Mouse (Mus musculus) kidney, embryonic 14.5 days (tissue): Measurements from ENCODE around the gene Tnfsf12. TPM values are rescaled to one million over a fixed set of nuclear protein-coding genes. Genes with fewer than 3 reads are reported as not detected.

Experiments
- ATAC-seq: fragments of 200-750 bp; cut with Nextera tagmentation; 2 replicates; pipeline ENCODE4 v1.8.0; 2017; ENCODE audit warnings: moderate number of reproducible peaks, mild to moderate bottlenecking, moderate TSS enrichment, moderate library complexity; ENCODE audit not compliant: low FRiP score, low TSS enrichment
- H3K27ac ChIP-seq: fragments of 300-500 bp; sonication (generic); 2 replicates; pipeline ENCODE4 v1.5.1; 2014; ENCODE audit warnings: low read depth, mild to moderate bottlenecking, low read length, moderate library complexity, mixed read lengths
- H3K27me3 ChIP-seq: fragments of 300-500 bp; sonication (generic); 2 replicates; pipeline ENCODE4 v1.6.1; 2014; ENCODE audit warnings: mild to moderate bottlenecking, low read length; ENCODE audit not compliant: control insufficient read depth, insufficient read depth
- H3K36me3 ChIP-seq: fragments of 300-500 bp; sonication (generic); 2 replicates; pipeline ENCODE4 v1.6.1; 2014; ENCODE audit warnings: low read length, mixed read lengths; ENCODE audit not compliant: control insufficient read depth, insufficient read depth
- H3K4me1 ChIP-seq: fragments of 300-500 bp; sonication (generic); 2 replicates; pipeline ENCODE4 v1.6.1; 2014; ENCODE audit warnings: low read length, mixed read lengths; ENCODE audit not compliant: control insufficient read depth, insufficient read depth
- H3K4me2 ChIP-seq: fragments of 300-500 bp; sonication (generic); replicated peaks from 2 replicates; pipeline ENCODE4 v1.6.1; 2014; ENCODE audit warnings: low read depth, mild to moderate bottlenecking, low read length
- H3K4me3 ChIP-seq: fragments of 300-500 bp; sonication (generic); 2 replicates; pipeline ENCODE4 v1.5.1; 2014; ENCODE audit warnings: mild to moderate bottlenecking, low read length
- H3K9ac ChIP-seq: fragments of 300-500 bp; sonication (generic); 2 replicates; pipeline ENCODE4 v1.6.1; 2014; ENCODE audit warnings: low read depth, mild to moderate bottlenecking, low read length, moderate library complexity
- H3K9me3 ChIP-seq: fragments of 300-500 bp; sonication (generic); 2 replicates; pipeline ENCODE4 v1.6.1; 2016; ENCODE audit warnings: low read length; ENCODE audit not compliant: control insufficient read depth
- WGBS: fragments of 180-500 bp; shearing (Covaris S2); extraction: QIAGEN DNeasy Blood & Tissue Kit; methylation state at CpG from one replicate; pipeline ENCODE4 v1.1.7; 2014; 5-methylcytosine and 5-hydroxymethylcytosine counted together
- microRNA counts: library from miRNA; unstranded; fragments of <30 nt; microRNA quantifications from one replicate; lab custom pipeline; 2017
- microRNA-seq: library from miRNA; unstranded; fragments of <30 nt; microRNA quantifications from one replicate; pipeline ENCODE4, GENCODE M21; 2016
- polyA plus RNA-seq: library from polyadenylated mRNA; unstranded; fragments of >200 nt; fragmentation: Nextera tagmentation; extraction: Ambion mirVana; gene quantifications from 2 replicates; pipeline ENCODE4 v1.2.1, GENCODE M21; 2014

Tnfsf12 gene
- polyA plus RNA-seq, 1 experiment from 2014 or later, result 8.6 TPM

GRCm38 (mm10) chr11:69655264-69656064 lies 40.2 kb downstream of the Tnfsf12 start, which contains the start of gene Sox15:
Gene Sox15, plus strand, starts transcription at chr11:69655314.
- 15% methylated on average over 34 of the region's 34 CpGs for WGBS
- no peak within 1 kb of the TSS for H3K4me2 ChIP-seq
- H3K9ac ChIP-seq, result no peak within 1 kb of the TSS
- ATAC-seq, result peak; percentile 85
- H3K36me3 ChIP-seq, result peaks cover 69% of the 10 kb centered on the region
- H3K9me3 ChIP-seq, result no peaks in the 10 kb centered on the region
- H3K27me3 ChIP-seq, result no peaks in the 10 kb centered on the region
- peaks cover 5% of the 10 kb centered on the region; the same call in 1 of the 2 replicates for H3K4me1 ChIP-seq
- H3K4me3 ChIP-seq, result no peak within 1 kb of the TSS
- H3K27ac ChIP-seq, result peak within 1 kb of the TSS; percentile 6; the same call in 1 of the 2 replicates

DNA sequence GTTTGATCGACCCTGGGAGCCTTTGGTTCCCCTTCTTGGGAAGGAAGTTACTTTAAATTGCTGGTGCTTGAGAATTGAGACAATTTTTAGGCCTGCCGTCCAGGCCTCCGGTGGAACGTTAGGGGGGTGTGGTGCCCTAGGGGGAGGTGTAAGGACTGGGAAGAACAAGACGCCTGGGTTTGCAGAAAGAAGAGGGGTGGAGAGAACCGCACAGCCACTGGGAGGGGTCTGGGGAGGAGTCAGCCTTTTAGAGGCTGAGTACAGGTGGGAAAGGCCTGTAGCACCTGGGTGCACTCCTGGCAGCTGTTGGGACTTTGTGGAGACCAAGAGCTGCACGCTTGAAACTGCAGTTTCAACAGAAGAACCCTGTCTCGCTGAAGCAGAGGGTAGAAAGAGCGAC lies 40.9 kb downstream of the Tnfsf12 start:
- H3K4me3 ChIP-seq, result no peak overlapping the region
- H3K27me3 ChIP-seq, result no peaks in the 10 kb centered on the region
- no peak overlapping the region for H3K9ac ChIP-seq
- peaks cover 5% of the 10 kb centered on the region; the same call in 1 of the 2 replicates for H3K4me1 ChIP-seq
- ATAC-seq, result no peak
- peak overlapping the region; percentile 6; the same call in 1 of the 2 replicates for H3K27ac ChIP-seq
- 35% methylated on average over 9 of the region's 9 CpGs for WGBS
- H3K4me2 ChIP-seq, result no peak overlapping the region
- H3K36me3 ChIP-seq, result peaks cover 76% of the 10 kb centered on the region
- no peaks in the 10 kb centered on the region for H3K9me3 ChIP-seq

GRCm38 (mm10) chr11:69653399-69653798 lies 42.2 kb downstream of the Tnfsf12 start:
- Histone ChIP-seq H3K4me3 (no peak overlapping the region), H3K4me2 (no peak overlapping the region), H3K4me1 (peaks cover 5% of the 10 kb centered on the region; the same call in 1 of the 2 replicates), H3K27ac (peak overlapping the region; percentile 51), H3K9me3 (no peaks in the 10 kb centered on the region), H3K27me3 (no peaks in the 10 kb centered on the region), H3K36me3 (peaks cover 80% of the 10 kb centered on the region), H3K9ac (no peak overlapping the region)
- 71% methylated on average over 5 of the region's 5 CpGs for WGBS
- ATAC-seq, result no peak

GRCm38 (mm10) chr11:69645860-69646259 lies 49.8 kb downstream of the Tnfsf12 start:
- Histone ChIP-seq H3K4me1 (no peaks in the 10 kb centered on the region), H3K27me3 (no peaks in the 10 kb centered on the region), H3K27ac (no peak overlapping the region), H3K4me2 (no peak overlapping the region), H3K9me3 (no peaks in the 10 kb centered on the region), H3K4me3 (no peak overlapping the region), H3K9ac (no peak overlapping the region), H3K36me3 (peaks cover 90% of the 10 kb centered on the region)
- no peak for ATAC-seq
- WGBS, result 92% methylated on average over 5 of the region's 5 CpGs

MicroRNAs within 50 kb of the gene (microRNA counts, 519-probe panel; counts per million panel counts)
- microRNA mmu-miR-1934 (lab: Ali Mortazavi, UCI), result not detected

Small RNAs within 50 kb of the gene (microRNA-seq; reads per million reads assigned to microRNA genes)
- 5.5 reads per million, percentile 20 among the genes with 10 or more reads in this experiment for gene Mir1934

Other genes with a start within 250 kb of the Tnfsf12 start
- gene Dnah2, start 146.7 kb downstream of the Tnfsf12 start, polyA plus RNA-seq, result 0.87 and 1.5 TPM in 2 replicates
- gene Efnb3, start 135.6 kb downstream of the Tnfsf12 start, polyA plus RNA-seq, result 3.9 and 9.0 TPM in 2 replicates
- gene Wrap53, start 115.6 kb downstream of the Tnfsf12 start, polyA plus RNA-seq, result 26.9 and 31.9 TPM in 2 replicates
- gene Trp53, start 115.5 kb downstream of the Tnfsf12 start, polyA plus RNA-seq, result 214 and 219 TPM in 2 replicates
- 7.6 and 11.4 TPM in 2 replicates for gene Atp1b2, start 89.9 kb downstream of the Tnfsf12 start, polyA plus RNA-seq
- not detected in 2 replicates for gene Shbg, start 77.9 kb downstream of the Tnfsf12 start, polyA plus RNA-seq
- 16.9 and 22.6 TPM in 2 replicates for gene Sat2, start 73.8 kb downstream of the Tnfsf12 start, polyA plus RNA-seq
- 30.7 and 33.3 TPM in 2 replicates for gene Fxr2, start 62.9 kb downstream of the Tnfsf12 start, polyA plus RNA-seq
- 0.51 TPM in 1 of 2 replicates, not detected in the other for gene Sox15, start 40.5 kb downstream of the Tnfsf12 start, polyA plus RNA-seq
- gene Mpdu1, start 33.2 kb downstream of the Tnfsf12 start, polyA plus RNA-seq, result 42.3 and 71.8 TPM in 2 replicates
- 8.5 and 10.5 TPM in 2 replicates for gene Cd68, start 29.7 kb downstream of the Tnfsf12 start, polyA plus RNA-seq
- gene Eif4a1, start 23.4 kb downstream of the Tnfsf12 start, polyA plus RNA-seq, result 729 and 1,177 TPM in 2 replicates
- 95.2 and 102 TPM in 2 replicates for gene Senp3, start 13.8 kb downstream of the Tnfsf12 start, polyA plus RNA-seq
- gene Tnfsf13, start 10.1 kb downstream of the Tnfsf12 start, polyA plus RNA-seq, result 0.34 and 0.60 TPM in 2 replicates
- 4.6 and 4.9 TPM in 2 replicates for gene Tnfsfm13, start 249 bp upstream of the Tnfsf12 start, polyA plus RNA-seq
- gene Polr2a, start 62.8 kb upstream of the Tnfsf12 start, polyA plus RNA-seq, result 30.2 and 58.4 TPM in 2 replicates
- gene Slc35g3, start 66.1 kb upstream of the Tnfsf12 start, polyA plus RNA-seq, result 0.23 and 0.36 TPM in 2 replicates
- gene Zbtb4, start 70.1 kb upstream of the Tnfsf12 start, polyA plus RNA-seq, result 2.0 and 2.2 TPM in 2 replicates
- 4.6 and 6.5 TPM in 2 replicates for gene Chrnb1, start 100.1 kb upstream of the Tnfsf12 start, polyA plus RNA-seq
- gene Fgf11, start 106.0 kb upstream of the Tnfsf12 start, polyA plus RNA-seq, result 1.7 and 1.9 TPM in 2 replicates
- gene Tmem102, start 109.8 kb upstream of the Tnfsf12 start, polyA plus RNA-seq, result 6.4 and 7.7 TPM in 2 replicates
- gene Gm39566, start 119.4 kb upstream of the Tnfsf12 start, polyA plus RNA-seq, result not detected in 2 replicates
- not detected in 2 replicates for gene Spem2, start 122.6 kb upstream of the Tnfsf12 start, polyA plus RNA-seq
- gene Spem1, start 126.3 kb upstream of the Tnfsf12 start, polyA plus RNA-seq, result 0.27 TPM in 1 of 2 replicates, not detected in the other
- gene Nlgn2, start 141.9 kb upstream of the Tnfsf12 start, polyA plus RNA-seq, result 7.8 and 8.5 TPM in 2 replicates
- 354 and 512 TPM in 2 replicates for gene Tmem256, start 142.7 kb upstream of the Tnfsf12 start, polyA plus RNA-seq
- 84.3 and 105 TPM in 2 replicates for gene Plscr3, start 150.5 kb upstream of the Tnfsf12 start, polyA plus RNA-seq
- gene Tnk1, start 162.9 kb upstream of the Tnfsf12 start, polyA plus RNA-seq, result 2.3 and 4.9 TPM in 2 replicates
- not detected in 2 replicates for gene Tmem95, start 182.2 kb upstream of the Tnfsf12 start, polyA plus RNA-seq
- gene Kctd11, start 185.6 kb upstream of the Tnfsf12 start, polyA plus RNA-seq, result 3.8 and 6.4 TPM in 2 replicates
- 0.20 and 0.28 TPM in 2 replicates for gene Acap1, start 199.7 kb upstream of the Tnfsf12 start, polyA plus RNA-seq
- gene 2810408A11Rik, start 205.1 kb upstream of the Tnfsf12 start, polyA plus RNA-seq, result 12.4 and 15.1 TPM in 2 replicates
- 13.0 and 16.3 TPM in 2 replicates for gene Neurl4, start 205.2 kb upstream of the Tnfsf12 start, polyA plus RNA-seq
- gene Gps2, start 218.0 kb upstream of the Tnfsf12 start, polyA plus RNA-seq, result 73.4 and 82.0 TPM in 2 replicates
- gene Eif5a, start 226.1 kb upstream of the Tnfsf12 start, polyA plus RNA-seq, result 2,108 and 2,169 TPM in 2 replicates
- 10.1 and 10.7 TPM in 2 replicates for gene Ybx2, start 239.9 kb upstream of the Tnfsf12 start, polyA plus RNA-seq